Mouse (Mus musculus) small intestine, adult 2 months (tissue): ENCODE data around the gene Stn1.

Source experiments
- CTCF ChIP-seq: fragments of 200-500 bp; IDR thresholded peaks from 2 replicates; pipeline ENCODE4 v1.5.1; 2012; ENCODE audit warnings: low read depth, mild to moderate bottlenecking, control low read depth, inconsistent platforms, low read length, moderate library complexity, mixed read lengths; ENCODE audit not compliant: insufficient replicate concordance, insufficient read length; ENCODE audit errors: extremely low read depth
- POLR2A ChIP-seq: fragments of 200-500 bp; IDR thresholded peaks from 2 replicates; pipeline ENCODE4 v1.6.1; 2012; ENCODE audit warnings: low read depth, mild to moderate bottlenecking, control low read depth, inconsistent platforms, low read length, moderate library complexity

- TF ChIP-seq POLR2A (no peak), CTCF (no peak)
These were observed 54.0 kb downstream of the Stn1 start for GRCm38 (mm10) chr19:47483346-47483745.
